Mouse (Mus musculus) heart, embryonic 14.5 days (tissue): ENCODE measurements around the gene Grhpr. TPM values are rescaled to one million over a fixed set of nuclear protein-coding genes. Genes with fewer than 3 reads are reported as not detected.

Experiments used
- ATAC-seq: fragments of 200-750 bp; cut with Nextera tagmentation; 2 replicates; pipeline ENCODE4 v1.8.0; 2017; ENCODE audit warnings: low read depth, moderate TSS enrichment; ENCODE audit not compliant: insufficient number of reproducible peaks, insufficient read depth, low FRiP score
- H3K27ac ChIP-seq, 2 experiments: fragments of 200-500 bp in 1 of 2; fragments of 300-500 bp in 1 of 2; sonication (generic) in 1 of 2; replicated peaks in 1 of 2; 2 replicates each; pipeline ENCODE4 v1.5.1; 2012 to 2014; ENCODE audit warnings: low read depth in 2 of 2, low read length in 2 of 2, control low read depth in 1 of 2, mild to moderate bottlenecking in 1 of 2, mixed read lengths in 1 of 2; ENCODE audit not compliant: control insufficient read depth in 1 of 2, insufficient read depth in 1 of 2
- H3K27me3 ChIP-seq: fragments of 300-500 bp; sonication (generic); 2 replicates; pipeline ENCODE4 v1.6.1; 2014; ENCODE audit warnings: mild to moderate bottlenecking, low read length, control low read depth; ENCODE audit not compliant: control insufficient read depth, insufficient read depth
- H3K36me3 ChIP-seq: fragments of 300-500 bp; sonication (generic); 2 replicates; pipeline ENCODE4 v1.6.1; 2014; ENCODE audit warnings: mild to moderate bottlenecking, control low read depth, low read length, mixed read lengths; ENCODE audit not compliant: control insufficient read depth, insufficient read depth
- H3K4me1 ChIP-seq, 2 experiments: fragments of 200-500 bp in 1 of 2; fragments of 300-500 bp in 1 of 2; sonication (generic) in 1 of 2; 2 replicates each; pipeline ENCODE4 v1.6.1; 2012 to 2014; ENCODE audit warnings: low read length in 2 of 2, control low read depth in 1 of 2, mixed read lengths in 1 of 2; ENCODE audit not compliant: control insufficient read depth in 2 of 2, insufficient read depth in 2 of 2
- H3K4me2 ChIP-seq: fragments of 300-500 bp; sonication (generic); 2 replicates; pipeline ENCODE4 v1.6.1; 2014; ENCODE audit warnings: mild to moderate bottlenecking, low read length
- H3K4me3 ChIP-seq, 2 experiments: fragments of 200-500 bp in 1 of 2; fragments of 300-500 bp in 1 of 2; sonication (generic) in 1 of 2; 2 replicates each; pipeline ENCODE4 v1.5.1; 2012 to 2014; ENCODE audit warnings: low read length in 2 of 2, mild to moderate bottlenecking in 2 of 2, control low read depth in 1 of 2, low read depth in 1 of 2, moderate library complexity in 1 of 2; ENCODE audit not compliant: control insufficient read depth in 1 of 2, insufficient read depth in 1 of 2
- H3K9ac ChIP-seq: fragments of 300-500 bp; sonication (generic); 2 replicates; pipeline ENCODE4 v1.6.1; 2014; ENCODE audit warnings: mild to moderate bottlenecking, low read length
- H3K9me3 ChIP-seq: fragments of 300-500 bp; sonication (generic); 2 replicates; pipeline ENCODE4 v1.6.1; 2016; ENCODE audit warnings: low read length, control low read depth; ENCODE audit not compliant: control insufficient read depth
- WGBS: fragments of 180-500 bp; shearing (Covaris S2); extraction: QIAGEN DNeasy Blood & Tissue Kit; methylation state at CpG from one replicate; pipeline ENCODE4 v1.1.7; 2014; 5-methylcytosine and 5-hydroxymethylcytosine counted together
- polyA plus RNA-seq: library from polyadenylated mRNA; unstranded; fragments of >200 nt; fragmentation: Nextera tagmentation; extraction: Ambion mirVana; gene quantifications from 2 replicates; pipeline ENCODE4 v1.2.1, GENCODE M21; 2014

Gene Grhpr
- polyA plus RNA-seq = 85.6 and 88.7 TPM in 2 replicates

DNA sequence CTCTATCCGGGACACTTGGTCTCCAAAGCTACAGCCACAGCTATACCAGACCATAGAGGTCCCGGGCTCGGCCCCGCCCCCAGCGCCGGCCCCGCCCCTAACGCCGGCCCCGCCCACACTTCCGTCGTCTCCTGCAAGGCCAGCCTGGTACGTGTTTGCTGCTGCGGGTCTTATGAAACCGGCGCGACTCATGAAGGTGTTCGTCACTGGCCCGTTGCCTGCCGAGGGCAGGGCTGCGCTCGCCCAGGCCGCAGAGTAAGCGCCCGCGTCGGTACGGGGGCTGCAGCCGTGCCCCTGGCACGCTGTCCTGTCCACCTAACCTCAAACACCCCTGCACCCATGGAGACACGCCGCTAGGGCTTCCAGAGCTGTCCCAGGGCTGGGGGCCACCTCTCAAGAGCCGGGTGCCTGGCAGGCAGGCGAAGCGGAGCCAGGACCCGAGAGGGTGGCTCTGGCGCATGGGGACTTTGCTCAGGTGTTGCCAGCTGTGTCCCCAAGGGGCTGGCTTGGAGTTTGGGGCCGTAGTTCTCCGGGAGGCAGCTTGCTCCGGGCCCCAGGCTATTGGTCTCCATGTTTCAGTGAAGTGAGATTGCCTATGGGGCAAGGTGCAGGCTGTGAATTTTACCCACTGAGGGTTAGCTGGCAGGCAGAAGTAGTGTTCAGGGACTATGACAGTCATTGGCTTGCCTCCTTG lies at the start of gene Grhpr:
Grhpr (plus strand) TSS at position 116 of the 694 bp plus-strand sequence.
- Histone ChIP-seq H3K4me2 (peak within 1 kb of the TSS; percentile 90), H3K36me3 (peaks cover 27% of the 10 kb centered on the region), H3K9me3 (no peaks in the 10 kb centered on the region), H3K27ac (peak within 1 kb of the TSS; percentile 74 to 90), H3K4me1 (peaks cover 21 to 32% of the 10 kb centered on the region in 2 experiments), H3K4me3 (peak within 1 kb of the TSS; percentile 65 to 86), H3K27me3 (no peaks in the 10 kb centered on the region), H3K9ac (peak within 1 kb of the TSS; percentile 93)
- peak; percentile 88 for ATAC-seq
- under 1% methylated on average over 39 of the region's 40 CpGs for WGBS

DNA sequence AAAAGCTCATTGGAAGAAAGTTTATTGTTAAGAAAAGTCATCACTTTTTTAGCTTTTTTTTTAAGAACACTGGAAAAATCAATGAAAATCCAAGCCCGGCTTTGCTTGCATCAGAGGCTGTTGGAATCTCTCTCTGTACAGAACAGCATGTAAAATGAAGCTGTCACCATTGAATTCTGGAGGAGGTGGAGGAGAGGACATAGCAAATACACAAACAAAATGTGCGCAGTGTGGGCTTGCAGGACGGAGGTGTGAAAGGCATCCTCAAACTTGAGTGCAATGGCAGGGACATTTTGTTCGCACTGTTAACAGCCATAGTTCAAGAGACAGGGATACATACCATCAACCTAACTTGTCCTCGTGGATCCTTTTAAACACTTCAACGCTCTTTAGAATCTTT lies 49.5 kb upstream of the Grhpr start:
- 94% methylated on average over 6 of the region's 6 CpGs for WGBS
- H3K36me3 ChIP-seq = peaks cover 60% of the 10 kb centered on the region

DNA sequence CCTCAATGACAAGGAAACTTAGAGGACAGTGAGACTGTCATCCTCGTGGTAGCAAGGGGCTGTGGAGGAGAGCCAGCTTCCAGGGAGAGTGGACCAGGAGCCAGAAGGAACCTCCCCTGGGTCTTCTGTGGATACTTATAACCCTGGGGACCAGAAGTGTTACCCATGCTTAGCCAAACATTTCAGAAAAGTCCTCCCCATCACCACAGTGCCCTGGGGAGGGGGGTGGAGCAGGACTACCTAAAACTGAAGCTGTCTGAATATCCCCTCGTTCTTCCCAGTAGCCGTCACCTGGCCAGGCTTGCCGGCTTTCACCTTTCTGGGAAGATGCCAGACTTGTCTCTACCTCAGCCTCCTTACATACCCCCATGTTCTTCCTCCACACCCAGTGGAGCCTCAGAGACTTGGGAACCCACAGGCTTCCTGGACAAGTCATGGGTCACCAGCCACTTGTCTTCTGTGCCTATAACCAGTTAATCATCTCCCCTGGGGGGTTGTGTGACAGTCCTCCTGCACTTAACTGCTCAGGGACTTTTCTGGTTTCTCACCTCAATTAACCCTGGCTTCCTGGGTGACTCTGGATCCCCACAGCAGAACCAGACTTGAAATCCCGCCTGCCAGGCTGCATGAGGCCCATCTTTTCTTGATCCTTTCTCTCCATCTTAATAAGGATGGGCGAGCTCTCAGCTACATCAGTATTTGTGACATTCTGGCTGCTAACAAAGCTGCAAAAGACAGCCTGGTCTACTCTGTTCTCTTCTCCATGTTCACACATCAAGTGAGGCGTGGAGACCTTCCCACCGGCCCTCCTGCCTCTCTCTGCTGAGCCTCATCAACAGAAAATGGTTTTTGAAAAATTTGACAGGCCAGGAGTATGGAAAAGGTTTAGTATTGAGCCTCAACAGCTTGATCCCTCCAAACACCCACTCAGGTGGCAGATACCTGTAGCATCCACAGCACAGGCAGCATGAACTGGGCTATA lies 42.5 kb upstream of the Grhpr start:
- 73% methylated on average over 8 of the region's 8 CpGs for WGBS
- ATAC-seq = no peak
- H3K4me1 ChIP-seq = no peaks in the 10 kb centered on the region
- H3K4me2 ChIP-seq = no peak overlapping the region
- H3K36me3 ChIP-seq = peaks cover 5% of the 10 kb centered on the region; the same call in 1 of the 2 replicates
- H3K27ac ChIP-seq = no peak overlapping the region
- H3K9me3 ChIP-seq = no peaks in the 10 kb centered on the region
- no peak overlapping the region for H3K9ac ChIP-seq
- H3K4me3 ChIP-seq = no peak overlapping the region
- H3K27me3 ChIP-seq = no peaks in the 10 kb centered on the region

More for the DNA sequence above, 49.5 kb upstream of the Grhpr start:
- H3K4me3 ChIP-seq = no peak overlapping the region
- no peaks in the 10 kb centered on the region for H3K9me3 ChIP-seq
- H3K4me2 ChIP-seq = no peak overlapping the region
- ATAC-seq = no peak
- H3K27ac ChIP-seq = no peak overlapping the region
- H3K27me3 ChIP-seq = no peaks in the 10 kb centered on the region
- no peaks in the 10 kb centered on the region for H3K4me1 ChIP-seq
- no peak overlapping the region for H3K9ac ChIP-seq

DNA sequence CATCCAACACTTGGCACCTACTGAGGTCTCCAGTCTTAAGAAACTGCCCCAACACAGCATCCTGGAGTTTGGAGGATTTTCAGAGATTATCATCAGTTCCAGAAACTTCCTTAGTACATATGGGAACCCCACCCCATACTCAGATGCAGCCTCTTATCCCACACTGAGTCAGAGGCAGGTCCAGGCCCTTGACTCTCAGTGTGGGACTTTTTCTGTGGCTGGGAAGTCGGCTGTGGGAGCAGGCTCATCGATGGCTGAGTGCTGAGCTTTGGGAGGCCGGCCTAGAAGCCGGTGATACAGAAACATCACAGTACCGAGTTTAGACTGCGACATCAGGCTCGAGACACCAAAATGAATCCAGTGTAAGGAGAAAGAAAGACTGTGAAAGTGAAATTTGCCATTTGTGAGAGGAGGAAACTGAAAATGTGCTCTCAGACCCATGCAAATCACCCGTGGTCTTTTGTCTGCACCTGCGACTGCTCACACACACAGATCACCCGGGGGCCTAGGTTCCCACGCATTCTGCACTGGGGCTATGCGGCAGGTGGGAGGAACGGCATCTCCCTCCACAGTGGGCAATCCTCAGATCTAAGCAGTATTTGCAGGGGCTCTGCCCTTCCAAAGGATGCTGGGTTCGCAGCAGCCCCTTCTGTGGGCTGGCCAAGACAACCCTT lies 41.5 kb upstream of the Grhpr start:
- Histone ChIP-seq H3K9ac (no peak overlapping the region), H3K9me3 (no peaks in the 10 kb centered on the region), H3K4me2 (no peak overlapping the region), H3K36me3 (no peaks in the 10 kb centered on the region), H3K27me3 (no peaks in the 10 kb centered on the region), H3K4me3 (no peak overlapping the region), H3K27ac (no peak overlapping the region), H3K4me1 (no peaks in the 10 kb centered on the region)
- no peak for ATAC-seq
- 85% methylated on average over 14 of the region's 14 CpGs for WGBS

DNA sequence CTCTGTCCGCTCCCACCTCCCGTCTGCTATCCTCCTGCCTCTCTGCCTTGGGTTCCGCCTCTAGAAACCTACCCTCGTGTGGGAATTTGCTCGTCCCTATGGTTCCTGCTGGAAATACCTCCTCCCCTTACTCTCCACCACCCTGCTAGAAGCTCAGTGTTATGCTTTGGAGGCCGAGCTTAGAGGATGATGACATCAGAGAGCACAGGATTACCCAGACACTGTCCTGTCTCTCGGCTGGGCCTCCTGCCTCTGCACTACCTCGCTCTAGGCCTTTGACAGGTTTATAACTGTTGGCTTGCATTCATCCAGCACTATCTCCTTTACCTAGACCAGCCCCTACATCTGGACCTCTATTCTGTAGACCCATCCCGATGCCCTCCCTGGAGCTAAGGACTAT lies 40.9 kb upstream of the Grhpr start:
- ATAC-seq = no peak
- WGBS = 76% methylated on average over 9 of the region's 9 CpGs

DNA sequence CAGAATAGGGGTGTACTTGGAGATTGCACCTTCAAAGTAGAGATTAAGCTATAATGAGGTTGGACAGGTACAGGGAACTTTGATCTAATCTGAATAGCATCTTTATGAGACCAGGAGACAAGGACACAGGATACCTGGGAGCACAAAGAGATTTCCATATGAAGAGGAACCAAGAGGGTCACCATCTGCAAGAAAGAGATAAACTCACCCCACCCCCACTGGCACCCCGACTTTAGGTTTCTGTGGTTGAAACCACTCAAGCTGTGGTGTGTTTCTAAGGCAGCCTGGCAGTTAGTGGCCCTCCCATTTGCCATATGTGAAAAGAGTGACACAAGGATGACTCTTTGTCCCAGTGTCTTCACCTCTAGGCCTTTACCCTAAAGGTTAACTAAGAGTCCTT lies 39.0 kb upstream of the Grhpr start:
- Histone ChIP-seq H3K4me3 (no peak overlapping the region), H3K4me1 (no peaks in the 10 kb centered on the region), H3K9me3 (no peaks in the 10 kb centered on the region), H3K27ac (no peak overlapping the region), H3K9ac (no peak overlapping the region), H3K36me3 (no peaks in the 10 kb centered on the region), H3K4me2 (no peak overlapping the region), H3K27me3 (no peaks in the 10 kb centered on the region)
- WGBS = 74% methylated on average over 1 of the region's 1 CpGs
- no peak for ATAC-seq

More for the DNA sequence above, 40.9 kb upstream of the Grhpr start:
- Histone ChIP-seq H3K4me1 (no peaks in the 10 kb centered on the region), H3K27ac (no peak overlapping the region), H3K9ac (no peak overlapping the region), H3K27me3 (no peaks in the 10 kb centered on the region), H3K4me2 (no peak overlapping the region), H3K36me3 (no peaks in the 10 kb centered on the region), H3K4me3 (no peak overlapping the region), H3K9me3 (no peaks in the 10 kb centered on the region)

DNA sequence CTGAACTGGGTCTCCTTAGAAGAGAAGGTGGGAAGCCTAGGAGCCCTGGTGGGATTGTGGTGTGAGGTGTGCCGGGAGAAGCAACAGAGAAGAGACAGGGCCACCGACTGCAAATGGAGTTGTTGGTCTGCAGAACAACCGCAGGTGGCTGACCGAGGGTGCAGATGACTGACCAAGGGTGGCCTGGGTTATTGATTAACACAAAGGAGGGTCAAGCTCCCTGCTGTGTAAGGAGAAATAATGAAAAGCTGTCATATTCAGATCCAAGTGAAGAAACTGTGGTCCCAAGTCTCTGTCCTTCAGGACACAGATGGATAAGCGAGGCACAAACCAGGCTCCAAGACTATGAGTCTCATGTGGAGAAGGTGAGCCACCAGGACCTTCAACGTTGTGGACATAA lies 37.7 kb upstream of the Grhpr start:
- Histone ChIP-seq H3K9me3 (no peaks in the 10 kb centered on the region), H3K27ac (no peak overlapping the region), H3K4me3 (no peak overlapping the region), H3K4me2 (no peak overlapping the region), H3K9ac (no peak overlapping the region), H3K36me3 (no peaks in the 10 kb centered on the region), H3K4me1 (no peaks in the 10 kb centered on the region), H3K27me3 (no peaks in the 10 kb centered on the region)
- no peak for ATAC-seq
- WGBS = 82% methylated on average over 6 of the region's 6 CpGs
